Mouse (Mus musculus) ES-Bruce4 (cell line): ENCODE measurements around the gene 1700013H16Rik.
"Not testable (repeated sequence)": the region's sequence is repeated elsewhere in the genome, so short reads cannot be mapped to it uniquely, and the experiment has no call there.

ENCODE experiments used
- CTCF ChIP-seq: IDR thresholded peaks from one replicate; pipeline ENCODE4 v1.8.1; 2011; ENCODE audit warnings: low read depth, low read length
- EP300 ChIP-seq: IDR thresholded peaks from 2 replicates; pipeline ENCODE4 v1.6.1; 2011; ENCODE audit warnings: low read depth, low read length; ENCODE audit not compliant: insufficient read depth

DNA sequence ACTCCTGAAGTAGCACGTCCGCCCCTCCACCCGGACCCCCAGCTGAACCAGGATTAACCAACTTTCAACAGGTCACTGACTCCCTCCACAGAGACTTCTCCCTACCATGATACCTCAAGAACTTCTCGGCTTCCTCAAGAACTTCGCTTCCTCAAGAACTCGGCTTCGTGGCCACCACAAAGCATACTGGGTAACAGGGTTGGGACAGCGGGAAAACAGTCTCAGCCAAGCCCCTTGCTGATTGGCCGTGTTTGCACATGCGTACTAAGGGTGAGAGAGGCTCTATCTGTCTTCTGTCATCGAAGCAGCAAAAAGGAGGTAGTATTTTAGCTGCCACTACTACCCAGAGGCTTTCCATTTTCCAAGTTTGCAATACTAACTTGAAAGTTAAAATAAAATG is 39.9 kb upstream of the 1700013H16Rik start, which contains the start of gene Xlr:
- not testable (repeated sequence) for TF ChIP-seq CTCF, EP300
